Mouse (Mus musculus): ENCODE data around the gene Acsf2. TPM values are rescaled to one million over a fixed set of nuclear protein-coding genes. Genes with fewer than 3 reads are reported as not detected.

Gene Acsf2
- polyA plus RNA-seq, 1 experiment from 2014 or later = 5.7 TPM

Other genes starting within 250 kb of the Acsf2 start
- gene Abcc3, start 208.9 kb downstream of the Acsf2 start, polyA plus RNA-seq (2014; fragmentation: Nextera tagmentation; extraction: Ambion mirVana) = 1.5 and 2.1 TPM in 2 replicates
- gene Cacna1g, start 127.7 kb downstream of the Acsf2 start, polyA plus RNA-seq (2014; fragmentation: Nextera tagmentation; extraction: Ambion mirVana) = 11.1 and 11.5 TPM in 2 replicates
- gene Spata20, start 115.7 kb downstream of the Acsf2 start, polyA plus RNA-seq (2014; fragmentation: Nextera tagmentation; extraction: Ambion mirVana) = 0.08 and 0.24 TPM in 2 replicates
- gene Epn3, start 101.9 kb downstream of the Acsf2 start, polyA plus RNA-seq (2014; fragmentation: Nextera tagmentation; extraction: Ambion mirVana) = 1.8 TPM in 2 replicates
- gene Mycbpap, start 80.1 kb downstream of the Acsf2 start, polyA plus RNA-seq (2014; fragmentation: Nextera tagmentation; extraction: Ambion mirVana) = 1.8 and 2.5 TPM in 2 replicates
- gene Rsad1, start 52.6 kb downstream of the Acsf2 start, polyA plus RNA-seq (2014; fragmentation: Nextera tagmentation; extraction: Ambion mirVana) = 2.9 and 3.8 TPM in 2 replicates
- gene Chad, start 36.8 kb downstream of the Acsf2 start, polyA plus RNA-seq (2014; fragmentation: Nextera tagmentation; extraction: Ambion mirVana) = 0.77 and 1.2 TPM in 2 replicates
- gene Lrrc59, start 27.9 kb upstream of the Acsf2 start, polyA plus RNA-seq (2014; fragmentation: Nextera tagmentation; extraction: Ambion mirVana) = 168 and 180 TPM in 2 replicates
- gene Mrpl27, start 51.9 kb upstream of the Acsf2 start, polyA plus RNA-seq (2014; fragmentation: Nextera tagmentation; extraction: Ambion mirVana) = 137 and 142 TPM in 2 replicates
- 25.2 and 26.0 TPM in 2 replicates for gene Eme1, start 52.1 kb upstream of the Acsf2 start, polyA plus RNA-seq (2014; fragmentation: Nextera tagmentation; extraction: Ambion mirVana)
- 19.9 and 21.1 TPM in 2 replicates for gene Xylt2, start 75.6 kb upstream of the Acsf2 start, polyA plus RNA-seq (2014; fragmentation: Nextera tagmentation; extraction: Ambion mirVana)
- gene Gm11541, start 102.6 kb upstream of the Acsf2 start, polyA plus RNA-seq (2014; fragmentation: Nextera tagmentation; extraction: Ambion mirVana) = 0.89 and 1.1 TPM in 2 replicates
- gene Cdc34b, start 139.9 kb upstream of the Acsf2 start, polyA plus RNA-seq (2014; fragmentation: Nextera tagmentation; extraction: Ambion mirVana) = 0.20 TPM in 1 of 2 replicates, not detected in the other
- not detected in 2 replicates for gene Tmem92, start 180.8 kb upstream of the Acsf2 start, polyA plus RNA-seq (2014; fragmentation: Nextera tagmentation; extraction: Ambion mirVana)

Measured in intestine, embryonic 14.5 days (tissue).